Mouse (Mus musculus): ENCODE measurements at regions not wholly inside any gene's neighbourhood (a gene's known extent, or its start where the extent isn't known, plus 50 kb on each side); places are given as distances from the start of the nearest gene placed in this dataset.

GRCm38 (mm10) chr10:122342356-122342755, 105.9 kb upstream of the Avpr1a start:
- TF ChIP-seq CTCF (conservative IDR thresholded peaks at IDR 0.05; ENCODE audit: insufficient read depth, insufficient read length, low read depth, low read length), result no peak
- TF ChIP-seq POLR2A (IDR thresholded peaks at IDR 0.05; ENCODE audit: low read depth, low read length), result no peak

All from kidney, adult 2 months (tissue).